Mouse (Mus musculus): Measurements from ENCODE around the gene Rasgrp4. TPM values are rescaled to one million over a fixed set of nuclear protein-coding genes. Genes with fewer than 3 reads are reported as not detected.
"Not testable (repeated sequence)": the region's sequence is repeated elsewhere in the genome, so short reads cannot be mapped to it uniquely, and the experiment has no call there.

Rasgrp4 gene
- polyA plus RNA-seq, 1 experiment from 2014 or later, result 1.3 TPM

GRCm38 (mm10) chr7:29124970-29125369 lies 9.7 kb upstream of the Rasgrp4 start, which contains the start of gene Ryr1:
Ryr1 (minus strand) TSS chr7:29125179.
- peak; percentile 90 for ATAC-seq
- WGBS, result 2% methylated on average over 16 of the region's 16 CpGs
- Histone ChIP-seq H3K9ac (replicated peaks; ENCODE audit: low read depth) (no peak within 1 kb of the TSS), H3K9me3 (ENCODE audit: low read length) (no peaks in the 10 kb centered on the region), H3K4me2 (replicated peaks; ENCODE audit: low read depth, low read length) (peak within 1 kb of the TSS; percentile 40), H3K27me3 (replicated peaks; ENCODE audit: insufficient read depth, low read length) (no peaks in the 10 kb centered on the region), H3K27ac (ENCODE audit: low read length) (no peak within 1 kb of the TSS), H3K4me1 (ENCODE audit: insufficient read depth, low read depth, low read length) (peaks cover 4% of the 10 kb centered on the region; the same call in 1 of the 2 replicates), H3K36me3 (ENCODE audit: insufficient read depth, low read length) (no peaks in the 10 kb centered on the region), H3K4me3 (ENCODE audit: low read depth, low read length) (no peak within 1 kb of the TSS)
- DNase-seq (ENCODE audit: low spot score), result peak; percentile 82
- TF ChIP-seq EP300 (IDR thresholded peaks at IDR 0.05) (no peak), CTCF (IDR thresholded peaks at IDR 0.05) (no peak)

- Histone ChIP-seq H3K36me3 (ENCODE audit: insufficient read depth, low read length) (no peaks in the 10 kb centered on the region), H3K4me1 (ENCODE audit: insufficient read depth, low read depth, low read length) (peaks cover 4% of the 10 kb centered on the region; the same call in 1 of the 2 replicates), H3K27ac (ENCODE audit: low read length) (no peak overlapping the region), H3K9me3 (ENCODE audit: low read length) (no peaks in the 10 kb centered on the region), H3K4me3 (ENCODE audit: low read depth, low read length) (no peak overlapping the region), H3K9ac (replicated peaks; ENCODE audit: low read depth) (no peak overlapping the region), H3K4me2 (replicated peaks; ENCODE audit: low read depth, low read length) (no peak overlapping the region), H3K27me3 (replicated peaks; ENCODE audit: insufficient read depth, low read length) (no peaks in the 10 kb centered on the region)
- no peak for TF ChIP-seq EP300 (IDR thresholded peaks at IDR 0.05)
- TF ChIP-seq CTCF (IDR thresholded peaks at IDR 0.05), result peak; percentile 78
- ATAC-seq (peak; percentile 59), DNase-seq (ENCODE audit: low spot score) (peak; percentile 59)
- WGBS, result 7% methylated on average over 7 of the region's 7 CpGs
Measured at GRCm38 (mm10) chr7:29126173-29126915, 8.3 kb upstream of the Rasgrp4 start.

- Histone ChIP-seq H3K4me2 (replicated peaks; ENCODE audit: low read depth, low read length) (no peak overlapping the region), H3K27ac (ENCODE audit: low read length) (no peak overlapping the region), H3K9me3 (ENCODE audit: low read length) (no peaks in the 10 kb centered on the region), H3K9ac (replicated peaks; ENCODE audit: low read depth) (no peak overlapping the region), H3K27me3 (replicated peaks; ENCODE audit: insufficient read depth, low read length) (no peaks in the 10 kb centered on the region), H3K4me3 (ENCODE audit: low read depth, low read length) (no peak overlapping the region), H3K4me1 (ENCODE audit: insufficient read depth, low read depth, low read length) (peaks cover 4% of the 10 kb centered on the region; the same call in 1 of the 2 replicates), H3K36me3 (ENCODE audit: insufficient read depth, low read length) (no peaks in the 10 kb centered on the region)
- TF ChIP-seq EP300 (IDR thresholded peaks at IDR 0.05) (no peak), CTCF (IDR thresholded peaks at IDR 0.05) (peak; percentile 73)
- no peak for ATAC-seq
- WGBS, result 72% methylated on average over 2 of the region's 2 CpGs
- peak; percentile 61 for DNase-seq (ENCODE audit: low spot score)
Measured at GRCm38 (mm10) chr7:29128725-29129124, 5.9 kb upstream of the Rasgrp4 start.

DNA sequence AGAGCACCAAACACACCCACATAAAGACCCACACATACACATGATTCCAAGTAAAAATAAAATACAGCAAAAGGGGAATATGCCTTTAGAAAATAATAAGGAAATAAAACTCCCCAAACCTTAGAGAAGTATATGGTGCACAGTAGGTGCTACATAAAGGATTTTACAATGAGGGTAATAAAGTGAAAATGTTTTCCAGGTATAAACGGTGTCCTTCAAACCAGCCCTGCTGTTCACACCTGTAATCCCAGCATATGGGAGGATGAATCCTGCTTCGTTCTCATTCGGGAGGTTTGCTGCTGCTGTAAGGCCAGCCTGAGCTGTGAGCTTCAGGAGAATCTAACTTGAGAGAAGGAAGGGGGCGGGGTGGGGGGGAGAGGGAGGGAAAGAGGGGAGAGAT lies 421 bp upstream of the Rasgrp4 start:
- no peaks in the 10 kb centered on the region for H3K27me3 ChIP-seq (replicated peaks; ENCODE audit: insufficient read depth, low read length)
- H3K4me1 ChIP-seq (ENCODE audit: insufficient read depth, low read depth, low read length), result no peaks in the 10 kb centered on the region
- 5% methylated on average over 4 of the region's 4 CpGs for WGBS
- ATAC-seq, result no peak
- peak overlapping the region; percentile 12; the same call in 1 of the 2 replicates for H3K4me3 ChIP-seq (ENCODE audit: low read depth, low read length)
- H3K9me3 ChIP-seq (ENCODE audit: low read length), result no peaks in the 10 kb centered on the region
- no peak for DNase-seq (ENCODE audit: low spot score)
- H3K4me2 ChIP-seq (replicated peaks; ENCODE audit: low read depth, low read length), result peak overlapping the region; percentile 44; the same call in 1 of the 2 replicates
- H3K9ac ChIP-seq (replicated peaks; ENCODE audit: low read depth), result no peak overlapping the region
- TF ChIP-seq EP300 (IDR thresholded peaks at IDR 0.05), result no peak
- TF ChIP-seq CTCF (IDR thresholded peaks at IDR 0.05), result no peak
- H3K27ac ChIP-seq (ENCODE audit: low read length), result no peak overlapping the region
- H3K36me3 ChIP-seq (ENCODE audit: insufficient read depth, low read length), result no peaks in the 10 kb centered on the region

DNA sequence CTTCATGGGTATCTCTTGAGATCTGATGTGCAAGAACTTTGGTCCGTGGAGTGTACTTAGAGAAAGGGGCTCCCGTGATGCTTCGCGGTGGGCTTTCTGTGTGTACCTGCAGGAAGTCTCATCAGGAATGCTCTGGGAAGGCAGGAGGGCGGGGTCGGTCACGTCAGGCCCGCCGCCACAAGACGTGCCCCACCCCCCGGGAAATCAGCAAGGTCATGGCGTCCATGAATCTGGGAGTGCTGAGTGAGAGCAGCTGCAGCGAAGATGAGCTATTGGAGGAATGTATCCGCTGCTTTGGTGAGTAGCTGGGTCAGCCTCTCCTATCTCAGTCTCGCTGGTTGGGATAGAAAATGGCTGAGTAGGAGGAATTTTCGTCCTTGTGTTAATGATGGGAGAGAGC lies 2.8 kb downstream of the Rasgrp4 start:
- no peaks in the 10 kb centered on the region for H3K9me3 ChIP-seq (ENCODE audit: low read length)
- no peaks in the 10 kb centered on the region for H3K4me1 ChIP-seq (ENCODE audit: insufficient read depth, low read depth, low read length)
- no peak overlapping the region for H3K4me2 ChIP-seq (replicated peaks; ENCODE audit: low read depth, low read length)
- no peak for ATAC-seq
- H3K4me3 ChIP-seq (ENCODE audit: low read depth, low read length), result no peak overlapping the region
- WGBS, result 41% methylated on average over 16 of the region's 16 CpGs
- no peak overlapping the region for H3K9ac ChIP-seq (replicated peaks; ENCODE audit: low read depth)
- no peaks in the 10 kb centered on the region for H3K36me3 ChIP-seq (ENCODE audit: insufficient read depth, low read length)
- no peak overlapping the region for H3K27ac ChIP-seq (ENCODE audit: low read length)
- H3K27me3 ChIP-seq (replicated peaks; ENCODE audit: insufficient read depth, low read length), result no peaks in the 10 kb centered on the region
- DNase-seq (ENCODE audit: low spot score), result no peak
- no peak for TF ChIP-seq EP300 (IDR thresholded peaks at IDR 0.05)
- no peak for TF ChIP-seq CTCF (IDR thresholded peaks at IDR 0.05)

GRCm38 (mm10) chr7:29139237-29139636 lies 4.6 kb downstream of the Rasgrp4 start:
- not testable (repeated sequence) for H3K4me2 ChIP-seq (replicated peaks; ENCODE audit: low read depth, low read length); H3K36me3 ChIP-seq (ENCODE audit: insufficient read depth, low read length); ATAC-seq; H3K4me3 ChIP-seq (ENCODE audit: low read depth, low read length); H3K27ac ChIP-seq (ENCODE audit: low read length); H3K4me1 ChIP-seq (ENCODE audit: insufficient read depth, low read depth, low read length); H3K9me3 ChIP-seq (ENCODE audit: low read length); H3K9ac ChIP-seq (replicated peaks; ENCODE audit: low read depth); H3K27me3 ChIP-seq (replicated peaks; ENCODE audit: insufficient read depth, low read length); DNase-seq (ENCODE audit: low spot score)
- 90% methylated on average over 3 of the region's 4 CpGs for WGBS

Measured in lung, postnatal 0 days (tissue).